Mouse (Mus musculus) c-Kit-positive CD71-negative TER-119-negative erythroid progenitor cells, embryonic 14.5 days (primary cell): ENCODE measurements around the gene Themis2.
"Not testable (repeated sequence)": the region's sequence is repeated elsewhere in the genome, so short reads cannot be mapped to it uniquely, and the experiment has no call there.

ENCODE experiments used
- DNase-seq: peaks from one replicate; pipeline ENCODE4 v3.0.0-alpha.2; 2013; ENCODE audit warnings: low read depth

Themis2 gene

GRCm38 (mm10) chr4:132798666-132799065 lies 2.5 kb upstream of the Themis2 start:
- not testable (repeated sequence) for DNase-seq

- DNase-seq, result no peak
Measured at GRCm38 (mm10) chr4:132798028-132798427, 1.8 kb upstream of the Themis2 start.

- no peak for DNase-seq
Measured at GRCm38 (mm10) chr4:132797461-132797860, 1.3 kb upstream of the Themis2 start.

GRCm38 (mm10) chr4:132795171-132795570 lies 1.0 kb downstream of the Themis2 start:
- DNase-seq, result no peak

- no peak for DNase-seq
Measured at GRCm38 (mm10) chr4:132794760-132795159, 1.4 kb downstream of the Themis2 start.

- no peak for DNase-seq
Measured at GRCm38 (mm10) chr4:132794028-132794427, 2.2 kb downstream of the Themis2 start.

GRCm38 (mm10) chr4:132793322-132794004 lies 2.7 kb downstream of the Themis2 start:
- DNase-seq, result not testable (repeated sequence)

GRCm38 (mm10) chr4:132789731-132790130 lies 6.5 kb downstream of the Themis2 start:
- DNase-seq, result no peak

GRCm38 (mm10) chr4:132785228-132785627 lies 11.0 kb downstream of the Themis2 start:
- no peak for DNase-seq

- no peak for DNase-seq
Measured at GRCm38 (mm10) chr4:132783732-132784131, 12.5 kb downstream of the Themis2 start.

- no peak for DNase-seq
Measured at GRCm38 (mm10) chr4:132780288-132780687, 15.9 kb downstream of the Themis2 start.

GRCm38 (mm10) chr4:132778562-132779201 lies 17.5 kb downstream of the Themis2 start:
- DNase-seq, result no peak

GRCm38 (mm10) chr4:132776764-132777163 lies 19.4 kb downstream of the Themis2 start:
- no peak for DNase-seq

- DNase-seq, result no peak
Measured at GRCm38 (mm10) chr4:132774905-132775304, 21.3 kb downstream of the Themis2 start.

GRCm38 (mm10) chr4:132771776-132772175 lies 24.4 kb downstream of the Themis2 start:
- no peak for DNase-seq

- peak; percentile 100 for DNase-seq
Measured at GRCm38 (mm10) chr4:132767914-132768876, 28.0 kb downstream of the Themis2 start, which contains the start of gene Rpa2. Gene Rpa2, plus strand, starts transcription at chr4:132768332.

- DNase-seq, result not testable (repeated sequence)
Measured at GRCm38 (mm10) chr4:132763125-132763524, 33.1 kb downstream of the Themis2 start.

- DNase-seq, result no peak
Measured at GRCm38 (mm10) chr4:132762602-132763001, 33.6 kb downstream of the Themis2 start.

GRCm38 (mm10) chr4:132760296-132760695 lies 35.9 kb downstream of the Themis2 start:
- no peak for DNase-seq

- no peak for DNase-seq
Measured at GRCm38 (mm10) chr4:132757633-132758351, 38.4 kb downstream of the Themis2 start.

- DNase-seq, result no peak
Measured at GRCm38 (mm10) chr4:132756974-132757373, 39.2 kb downstream of the Themis2 start, which contains the start of gene Smpdl3b. Gene Smpdl3b, minus strand, starts transcription at chr4:132757252.

GRCm38 (mm10) chr4:132752992-132753391 lies 43.2 kb downstream of the Themis2 start:
- no peak for DNase-seq
